Mouse (Mus musculus) Muller cell, postnatal 12 days (primary cell): Measurements from ENCODE around the gene Lrfn2.

Source experiments
- DNase-seq: peaks from one replicate; pipeline ENCODE4 v3.0.0-alpha.2; 2015; ENCODE audit errors: inconsistent ontology term

Lrfn2 gene

DNA sequence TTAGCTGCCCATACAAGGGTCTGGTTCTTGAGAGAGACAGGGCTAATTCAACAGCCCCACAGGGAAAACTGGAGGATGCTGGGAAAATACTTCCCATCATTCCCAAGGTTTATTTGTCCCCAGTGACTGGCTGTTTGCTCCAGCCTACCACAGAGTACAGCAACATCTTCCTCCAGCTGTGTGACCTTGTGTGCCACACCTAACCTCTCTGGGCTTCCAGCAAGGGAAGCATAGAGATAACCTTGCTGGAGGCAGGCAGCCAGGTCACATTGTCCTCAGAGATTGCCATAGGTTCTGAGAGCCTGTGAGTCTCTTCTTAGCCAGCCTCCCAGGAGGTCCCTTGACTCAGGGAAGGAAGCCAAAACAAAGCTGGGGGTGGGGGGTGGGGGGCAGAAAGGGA, 101.1 kb downstream of the Lrfn2 start:
- no peak for DNase-seq

- no peak for DNase-seq
Measured at GRCm38 (mm10) chr17:49033686-49034250, 101.6 kb downstream of the Lrfn2 start.

DNA sequence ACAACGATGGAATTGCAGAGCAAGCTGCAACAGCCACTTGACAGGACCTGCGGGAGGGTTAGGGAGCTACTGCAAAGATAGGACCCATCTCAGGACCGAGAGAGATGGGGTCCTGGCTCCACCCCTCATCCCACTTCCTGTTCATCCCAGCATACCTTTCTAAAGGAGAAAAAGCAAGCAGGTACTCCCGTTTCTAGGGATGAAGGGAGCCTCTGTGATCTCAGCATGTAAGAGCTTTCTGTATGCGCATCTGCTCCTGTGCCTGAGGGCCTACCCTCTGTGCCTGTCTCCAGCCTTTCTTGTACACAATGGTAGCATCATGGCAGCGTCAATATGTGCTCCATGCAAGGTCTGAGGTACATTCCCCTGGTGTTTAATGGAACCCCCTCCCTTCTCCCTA, 102.9 kb downstream of the Lrfn2 start:
- no peak for DNase-seq

GRCm38 (mm10) chr17:49037163-49037950, 105.2 kb downstream of the Lrfn2 start:
- no peak for DNase-seq

DNA sequence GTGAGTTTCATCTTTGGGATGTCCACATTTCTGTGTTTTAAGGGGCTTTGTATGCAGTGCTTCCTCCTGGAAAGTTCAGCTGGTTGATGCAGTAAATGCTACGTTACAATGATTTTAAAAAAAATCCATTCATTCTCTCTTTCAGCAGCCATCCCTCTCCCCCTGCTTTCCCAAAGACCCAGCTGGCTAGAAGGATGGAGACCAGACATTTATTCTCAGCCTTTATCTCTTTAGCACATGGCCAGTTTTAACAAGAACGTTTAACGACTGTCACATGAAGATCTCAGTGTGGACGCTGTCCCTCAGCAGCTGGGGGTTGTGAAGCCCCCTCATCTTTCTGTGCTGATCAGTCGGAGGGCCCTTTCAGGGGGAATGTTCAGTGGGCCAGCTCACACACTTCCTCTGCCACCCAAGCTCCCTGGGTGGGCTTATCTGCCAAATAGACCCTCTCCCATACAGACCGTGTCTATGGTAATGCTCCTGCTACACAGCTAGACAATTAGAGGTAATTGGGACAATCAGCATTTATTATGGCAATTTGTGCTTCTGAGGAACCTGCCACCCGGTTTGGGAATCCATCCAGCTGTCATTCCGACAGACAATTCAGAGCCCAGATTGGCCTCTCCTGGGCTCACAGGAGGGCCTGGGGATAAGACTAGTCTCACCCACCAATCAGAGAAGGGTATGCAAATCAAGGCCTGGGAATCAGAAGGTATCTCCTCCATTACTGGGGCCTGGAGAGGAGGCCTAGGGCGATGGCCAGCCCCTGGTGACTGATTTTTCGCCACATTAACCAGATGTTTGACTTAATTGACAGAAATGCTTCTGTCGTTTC, 111.8 kb downstream of the Lrfn2 start:
- peak; percentile 21 for DNase-seq

GRCm38 (mm10) chr17:49047921-49048320, 115.7 kb downstream of the Lrfn2 start:
- DNase-seq: no peak

- DNase-seq: no peak
Measured at GRCm38 (mm10) chr17:49051231-49051630, 119.1 kb downstream of the Lrfn2 start.

- no peak for DNase-seq
Measured at GRCm38 (mm10) chr17:49061141-49061540, 129.0 kb downstream of the Lrfn2 start.

- no peak for DNase-seq
Measured at GRCm38 (mm10) chr17:49063789-49064188, 131.6 kb downstream of the Lrfn2 start.

DNA sequence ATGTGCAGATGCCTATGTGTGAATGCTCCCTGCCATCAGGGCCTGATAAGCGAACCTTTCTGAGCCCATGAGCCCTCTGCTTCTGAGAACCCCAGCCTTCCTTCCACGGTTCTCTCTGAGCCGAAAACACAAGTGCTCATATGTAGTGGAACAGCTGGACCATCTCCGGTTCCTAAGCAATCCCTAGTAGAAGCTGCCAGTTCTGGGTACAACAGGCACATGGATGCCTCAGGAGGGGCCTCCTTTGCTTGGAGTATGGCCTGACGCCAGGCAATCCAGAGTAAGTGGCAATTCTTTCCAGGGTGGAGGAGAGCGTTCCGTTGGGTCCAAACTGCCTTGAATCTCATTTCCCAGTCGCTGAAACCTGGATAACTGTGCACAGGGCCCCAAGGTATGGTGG, 132.3 kb downstream of the Lrfn2 start:
- no peak for DNase-seq

- DNase-seq: no peak
Measured at GRCm38 (mm10) chr17:49065050-49065449, 132.9 kb downstream of the Lrfn2 start.

GRCm38 (mm10) chr17:49066748-49067147, 134.6 kb downstream of the Lrfn2 start:
- no peak for DNase-seq

- DNase-seq: no peak
Measured at GRCm38 (mm10) chr17:49078168-49078567, 146.0 kb downstream of the Lrfn2 start.

GRCm38 (mm10) chr17:49079647-49080046, 147.5 kb downstream of the Lrfn2 start:
- no peak for DNase-seq

- DNase-seq: no peak
Measured at GRCm38 (mm10) chr17:49083594-49084380, 151.6 kb downstream of the Lrfn2 start.

DNA sequence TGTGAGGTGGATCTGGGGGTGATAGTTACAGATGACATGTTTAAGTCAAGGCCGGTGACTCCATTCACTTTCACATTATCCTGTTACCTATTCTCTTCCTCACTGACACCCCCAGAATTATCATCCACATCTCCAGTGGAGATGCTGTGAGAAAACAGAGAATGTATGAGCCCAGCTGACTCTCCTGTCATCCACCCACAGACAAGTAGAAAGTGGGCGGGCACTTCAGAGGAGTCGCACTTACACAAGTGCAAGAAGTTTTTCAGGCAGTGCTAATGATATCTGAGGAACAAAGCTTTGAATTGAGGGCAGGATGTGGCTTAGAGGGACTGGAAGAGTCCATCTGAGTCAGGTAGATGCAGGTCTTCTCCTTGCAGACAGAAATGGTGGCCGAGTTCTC, 152.9 kb downstream of the Lrfn2 start:
- DNase-seq: no peak

DNA sequence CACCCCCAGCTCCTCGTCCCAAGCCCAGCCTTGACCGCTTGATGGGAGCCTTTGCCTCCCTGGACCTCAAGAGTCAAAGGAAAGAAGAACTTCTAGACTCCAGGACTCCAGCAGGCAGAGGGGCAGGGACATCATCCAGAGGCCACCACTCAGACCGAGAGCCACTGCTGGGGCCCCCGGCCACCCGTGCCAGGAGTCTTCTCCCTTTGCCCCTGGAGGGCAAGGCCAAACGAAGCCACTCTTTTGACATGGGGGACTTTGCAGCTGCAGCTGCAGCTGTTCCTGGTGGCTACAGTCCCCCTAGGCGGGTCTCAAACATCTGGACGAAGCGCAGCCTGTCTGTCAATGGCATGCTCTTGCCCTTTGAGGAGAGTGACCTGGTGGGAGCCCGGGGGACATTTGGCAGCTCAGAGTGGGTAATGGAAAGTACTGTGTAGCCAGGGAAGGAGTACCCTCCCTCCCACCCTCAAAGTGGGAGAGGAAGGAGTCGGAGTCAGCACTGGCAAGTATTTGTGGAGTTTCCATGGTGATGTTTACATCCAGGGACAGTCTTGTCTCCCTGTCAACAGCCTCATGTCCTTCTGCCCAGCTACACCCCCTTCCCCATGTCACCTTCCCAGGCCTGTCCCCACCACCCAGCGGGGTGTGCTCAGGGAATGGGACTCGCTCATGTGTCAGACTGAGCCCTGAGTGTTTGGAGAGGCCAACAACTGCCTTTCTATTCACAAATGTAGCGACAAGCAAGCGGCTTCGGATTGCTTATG, 164.8 kb downstream of the Lrfn2 start:
- DNase-seq: no peak

GRCm38 (mm10) chr17:49111399-49111798, 179.2 kb downstream of the Lrfn2 start:
- DNase-seq: no peak

DNA sequence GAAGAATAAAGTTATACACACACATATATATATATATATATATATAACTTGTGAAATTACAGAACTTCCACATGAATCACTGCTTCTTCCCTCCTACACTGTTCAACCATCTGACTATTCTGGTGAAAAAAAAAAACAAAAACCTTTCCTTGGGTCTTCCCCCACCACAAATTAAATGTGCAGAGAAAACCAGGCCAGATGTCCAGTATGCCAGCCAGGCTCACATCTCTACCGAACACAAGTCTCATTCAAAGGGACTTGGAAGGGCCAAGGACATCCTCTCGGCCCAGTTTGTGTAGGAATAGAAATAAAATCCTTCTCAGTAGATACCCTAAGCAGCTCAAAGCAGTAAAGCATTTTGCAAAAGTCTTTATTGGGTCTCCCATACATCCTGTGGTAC, 179.7 kb downstream of the Lrfn2 start:
- no peak for DNase-seq

DNA sequence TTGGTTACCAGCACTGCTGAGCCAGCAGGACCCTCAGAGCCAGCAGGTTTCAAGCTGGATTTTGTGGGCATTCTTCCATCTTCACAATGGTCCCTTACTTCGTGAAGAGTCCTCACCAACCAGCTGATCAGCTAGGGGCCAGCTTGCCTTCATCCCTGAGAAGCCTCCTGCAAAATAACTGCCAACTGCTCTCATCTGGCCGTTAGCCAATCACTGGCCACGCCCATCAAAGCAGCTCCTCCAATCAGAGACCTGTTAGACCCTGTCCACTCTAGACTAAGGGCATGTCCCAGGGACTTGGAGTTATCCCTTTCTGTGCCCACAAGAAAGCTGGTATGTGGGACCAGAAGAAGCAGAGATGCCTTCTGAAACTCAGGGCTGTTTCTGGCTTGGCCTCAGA, 181.2 kb downstream of the Lrfn2 start:
- DNase-seq: no peak

DNA sequence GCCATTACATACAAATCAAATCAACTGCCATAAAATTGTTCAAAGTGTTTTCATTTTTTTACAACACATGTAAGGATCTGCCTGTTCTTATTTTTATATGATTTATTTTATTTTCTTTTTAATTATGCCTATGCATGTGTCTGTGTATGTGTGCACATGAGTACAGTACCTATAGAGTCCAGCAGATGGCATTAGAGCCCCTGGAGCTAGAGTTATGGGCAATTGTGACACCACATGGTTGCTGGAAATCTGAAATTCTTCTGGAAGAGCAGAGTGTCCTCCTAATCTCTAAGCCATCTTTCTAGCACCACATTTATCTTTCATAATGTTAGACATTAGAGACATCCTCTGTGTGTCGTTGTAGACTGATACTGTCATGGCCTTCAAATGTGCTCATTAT, 192.0 kb downstream of the Lrfn2 start:
- DNase-seq: no peak
